Mouse (Mus musculus) testis, adult 2 months (tissue): ENCODE measurements around the gene Arap1.

Experiments used
- CTCF ChIP-seq: fragments of 200-500 bp; IDR thresholded peaks from 2 replicates; pipeline ENCODE4 v1.5.1; 2012; ENCODE audit warnings: low read depth, mild to moderate bottlenecking, inconsistent platforms, low read length, moderate library complexity; ENCODE audit not compliant: control insufficient read depth, insufficient read depth, insufficient replicate concordance
- POLR2A ChIP-seq: fragments of 200-500 bp; IDR thresholded peaks from 2 replicates; pipeline ENCODE4 v1.6.1; 2012; ENCODE audit warnings: low read depth, mild to moderate bottlenecking, inconsistent platforms, low read length, moderate library complexity; ENCODE audit not compliant: control insufficient read depth

- no peak for TF ChIP-seq POLR2A
- TF ChIP-seq CTCF, result no peak
These were observed 18.3 kb upstream of the Arap1 start for GRCm38 (mm10) chr7:101329606-101330005.
